Mouse (Mus musculus) liver, postnatal 0 days (tissue): ENCODE data around the gene Cbx4. TPM values are rescaled to one million over a fixed set of nuclear protein-coding genes. Genes with fewer than 3 reads are reported as not detected.
A peak's percentile ranks its signal among the peaks of the same experiment; 100 is the strongest.
"Not testable (repeated sequence)": the region's sequence is repeated elsewhere in the genome, so short reads cannot be mapped to it uniquely, and the experiment has no call there.

Experiments used
- ATAC-seq: fragments of 200-750 bp; cut with Nextera tagmentation; 2 replicates; pipeline ENCODE4 v1.8.0; 2017; ENCODE audit warnings: mild to moderate bottlenecking, moderate library complexity
- DNase-seq: peaks from one replicate; pipeline ENCODE4 v3.0.0-alpha.2; 2016
- H3K27ac ChIP-seq: fragments of 300-500 bp; sonication (generic); 2 replicates; pipeline ENCODE4 v1.5.1; 2014; ENCODE audit warnings: antibody characterized with exemption, moderate library complexity, mild to moderate bottlenecking, low read depth
- H3K27me3 ChIP-seq: fragments of 300-500 bp; sonication (generic); 2 replicates; pipeline ENCODE4 v1.6.1; 2014; ENCODE audit warnings: low read length, control low read depth, mixed read lengths; ENCODE audit not compliant: insufficient read depth
- H3K36me3 ChIP-seq: fragments of 300-500 bp; sonication (generic); replicated peaks from 2 replicates; pipeline ENCODE4 v1.6.1; 2014; ENCODE audit warnings: mild to moderate bottlenecking, control low read depth, low read length, moderate library complexity, mixed read lengths; ENCODE audit not compliant: insufficient read depth
- H3K4me1 ChIP-seq: fragments of 300-500 bp; sonication (generic); 2 replicates; pipeline ENCODE4 v1.6.1; 2014; ENCODE audit warnings: antibody characterized with exemption, mild to moderate bottlenecking, control low read depth; ENCODE audit not compliant: insufficient read depth
- H3K4me2 ChIP-seq: fragments of 300-500 bp; sonication (generic); 2 replicates; pipeline ENCODE4 v1.6.1; 2014; ENCODE audit warnings: low read depth, mild to moderate bottlenecking, low read length, moderate library complexity, mixed read lengths
- H3K4me3 ChIP-seq: fragments of 300-500 bp; sonication (generic); 2 replicates; pipeline ENCODE4 v1.5.1; 2014; ENCODE audit warnings: low read depth, low read length
- H3K9ac ChIP-seq: fragments of 300-500 bp; sonication (generic); replicated peaks from 2 replicates; pipeline ENCODE4 v1.6.1; 2014; ENCODE audit warnings: mild to moderate bottlenecking, moderate library complexity
- H3K9me3 ChIP-seq: fragments of 300-500 bp; sonication (generic); 2 replicates; pipeline ENCODE4 v1.6.1; 2016; ENCODE audit warnings: mild to moderate bottlenecking, control low read depth, low read length, mixed read lengths
- CTCF ChIP-seq: sonication (generic); IDR thresholded peaks from 2 replicates; pipeline ENCODE4 v1.5.1; 2016; ENCODE audit warnings: antibody characterized with exemption, low read depth
- EP300 ChIP-seq: IDR thresholded peaks from 2 replicates; pipeline ENCODE4 v1.6.1; 2016; ENCODE audit warnings: antibody characterized with exemption, low read depth, mild to moderate bottlenecking
- WGBS: fragments of 180-500 bp; shearing (Covaris S2); extraction: QIAGEN DNeasy Blood & Tissue Kit; methylation state at CpG from one replicate; pipeline ENCODE4 v1.1.7; 2014; ENCODE audit not compliant: insufficient replicate concordance; 5-methylcytosine and 5-hydroxymethylcytosine counted together
- polyA plus RNA-seq: library from polyadenylated mRNA; unstranded; fragments of >200 nt; fragmentation: Nextera tagmentation; extraction: Ambion mirVana; gene quantifications from 2 replicates; pipeline ENCODE4 v1.2.1, GENCODE M21; 2015

The Cbx4 gene
- polyA plus RNA-seq, 1 experiment from 2014 or later = 2.8 TPM

DNA sequence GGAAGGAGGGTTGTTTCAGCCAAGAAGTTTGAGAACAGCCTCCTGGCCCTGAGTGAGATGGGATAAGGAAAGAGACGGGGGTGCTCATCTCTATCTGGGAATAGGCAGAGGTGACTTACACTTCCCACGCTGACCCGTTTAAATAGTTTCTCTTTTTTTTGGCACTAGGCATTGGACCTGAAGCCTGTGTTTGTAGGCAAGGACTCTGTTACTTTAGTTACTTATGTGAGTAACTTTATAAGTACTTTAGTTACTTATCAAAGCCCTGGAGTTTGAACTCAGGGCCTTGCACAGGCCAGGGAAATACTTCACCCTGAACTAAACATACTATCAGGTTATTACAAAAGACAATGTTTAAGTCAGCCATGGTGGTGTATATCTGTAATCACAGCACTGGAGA is 18.0 kb upstream of the Cbx4 start:
- H3K9ac ChIP-seq = no peak overlapping the region
- no peak for DNase-seq
- no peaks in the 10 kb centered on the region for H3K36me3 ChIP-seq
- ATAC-seq = no peak
- TF ChIP-seq EP300 = no peak
- TF ChIP-seq CTCF = no peak
- peaks cover 19% of the 10 kb centered on the region for H3K4me1 ChIP-seq
- H3K4me3 ChIP-seq = no peak overlapping the region
- WGBS = 72% methylated on average over 3 of the region's 3 CpGs
- no peak overlapping the region for H3K27ac ChIP-seq
- H3K9me3 ChIP-seq = no peaks in the 10 kb centered on the region
- H3K27me3 ChIP-seq = no peaks in the 10 kb centered on the region
- no peak overlapping the region for H3K4me2 ChIP-seq

DNA sequence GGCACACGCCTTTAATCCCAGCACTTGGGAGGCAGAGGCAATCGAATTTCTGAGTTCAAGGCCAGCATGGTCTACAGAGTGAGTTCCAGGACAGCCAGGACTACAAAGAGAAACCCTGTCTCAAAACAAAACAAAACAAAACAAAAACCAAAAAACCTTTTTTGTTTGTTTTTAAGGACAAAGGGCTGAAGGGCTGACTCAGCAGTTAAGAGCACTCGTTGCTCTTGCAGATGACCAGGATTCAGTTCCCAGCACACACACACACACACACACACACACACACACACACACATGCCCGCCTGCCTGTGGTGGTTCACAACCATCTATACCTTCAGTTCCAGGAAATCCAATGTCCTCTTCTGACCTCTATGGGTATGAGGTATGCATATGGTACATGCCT is 14.3 kb upstream of the Cbx4 start:
- not testable (repeated sequence) for H3K27me3 ChIP-seq, H3K4me1 ChIP-seq, H3K36me3 ChIP-seq, H3K27ac ChIP-seq, H3K4me2 ChIP-seq, H3K9ac ChIP-seq, H3K9me3 ChIP-seq, ATAC-seq, DNase-seq, H3K4me3 ChIP-seq
- WGBS = 55% methylated on average over 4 of the region's 4 CpGs

DNA sequence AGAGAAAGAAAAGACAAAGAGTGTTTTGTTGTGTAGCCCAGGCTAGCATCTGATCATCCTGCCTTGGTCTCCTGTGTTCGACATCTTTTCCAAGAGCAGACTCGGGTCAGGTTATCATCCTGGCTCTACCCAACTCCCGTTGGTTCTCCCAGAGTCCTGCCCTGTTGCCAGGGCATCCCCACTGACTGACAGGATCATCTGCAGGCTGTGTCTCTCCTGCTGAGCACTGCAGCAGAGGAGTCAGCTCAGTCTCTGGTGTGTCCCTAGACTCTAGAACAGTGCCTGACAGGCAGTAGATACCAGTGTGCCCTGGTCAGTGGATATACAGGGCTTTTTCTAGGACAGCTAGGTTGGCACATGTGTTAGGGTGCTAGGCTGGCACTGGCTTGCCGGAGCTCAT is 12.2 kb upstream of the Cbx4 start:
- 63% methylated on average over 4 of the region's 4 CpGs for whole genome bisulfite sequencing
- no peak overlapping the region for H3K27ac ChIP-seq
- no peaks in the 10 kb centered on the region for H3K4me1 ChIP-seq
- ATAC-seq = no peak
- 0 out of 2 replicates have a peak, but pooled peaks cover 2% of the 10 kb centered on the region for H3K27me3 ChIP-seq
- H3K9me3 ChIP-seq = no peaks in the 10 kb centered on the region
- DNase-seq = no peak
- H3K4me3 ChIP-seq = no peak overlapping the region
- no peak overlapping the region for H3K4me2 ChIP-seq
- TF ChIP-seq CTCF (no peak), EP300 (no peak)
- H3K9ac ChIP-seq = no peak overlapping the region
- H3K36me3 ChIP-seq = no peaks in the 10 kb centered on the region

DNA sequence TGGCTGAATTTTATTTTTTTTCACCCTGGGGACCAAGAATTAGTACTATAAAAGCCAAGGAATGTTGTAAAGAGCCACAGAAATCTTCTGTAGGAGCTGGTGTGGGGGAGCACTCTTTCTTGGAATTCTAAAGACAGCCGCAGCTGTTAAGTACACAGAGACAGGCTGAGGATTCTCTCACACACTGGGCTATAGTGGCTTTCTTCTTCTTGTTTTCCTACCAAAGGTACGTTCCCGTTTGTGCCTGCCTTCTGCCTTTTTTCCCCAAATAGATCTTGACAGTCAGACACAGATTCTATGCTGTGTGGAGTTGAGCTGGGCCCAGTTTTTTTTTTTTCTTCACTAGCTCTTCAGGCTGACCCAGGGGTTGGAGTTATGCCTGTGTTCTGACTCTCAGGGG is 9.4 kb upstream of the Cbx4 start:
- no peak overlapping the region for H3K27ac ChIP-seq
- no peaks in the 10 kb centered on the region for H3K9me3 ChIP-seq
- H3K27me3 ChIP-seq = peaks cover 9% of the 10 kb centered on the region
- no peak overlapping the region for H3K9ac ChIP-seq
- H3K4me2 ChIP-seq = no peak overlapping the region
- DNase-seq (no peak), ATAC-seq (no peak)
- peaks cover 14% of the 10 kb centered on the region for H3K4me1 ChIP-seq
- 52% methylated on average over 3 of the region's 3 CpGs for WGBS
- H3K36me3 ChIP-seq = no peaks in the 10 kb centered on the region
- no peak overlapping the region for H3K4me3 ChIP-seq
- TF ChIP-seq CTCF = no peak
- TF ChIP-seq EP300 = no peak

DNA sequence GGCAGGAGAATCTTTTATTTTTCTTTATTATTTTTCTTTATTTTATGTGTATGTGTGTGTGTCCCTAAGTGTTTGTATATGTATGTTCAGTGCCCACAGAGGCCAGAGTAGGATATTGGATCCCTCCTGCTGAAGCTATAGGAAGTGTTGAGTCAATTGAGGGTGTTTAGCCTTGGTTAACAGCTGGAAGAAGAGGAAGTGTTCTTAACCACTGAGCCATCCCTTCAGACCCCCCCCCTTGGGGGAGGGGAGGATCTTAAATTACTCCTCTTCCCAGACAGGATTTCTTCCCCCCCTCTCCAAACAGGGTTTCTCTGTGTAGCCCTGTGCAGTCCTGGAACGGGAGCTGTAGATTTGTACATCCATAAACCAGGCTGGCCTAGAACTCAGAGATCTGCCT is 7.3 kb upstream of the Cbx4 start:
- Histone ChIP-seq H3K4me1 (peaks cover 34% of the 10 kb centered on the region), H3K36me3 (no peaks in the 10 kb centered on the region), H3K9me3 (no peaks in the 10 kb centered on the region), H3K27ac (no peak overlapping the region), H3K4me2 (no peak overlapping the region), H3K4me3 (no peak overlapping the region), H3K27me3 (peaks cover 29% of the 10 kb centered on the region), H3K9ac (no peak overlapping the region)
- DNase-seq (no peak), ATAC-seq (no peak)
- no peak for TF ChIP-seq CTCF
- TF ChIP-seq EP300 = no peak
- 58% methylated on average over 1 of the region's 1 CpGs for WGBS

DNA sequence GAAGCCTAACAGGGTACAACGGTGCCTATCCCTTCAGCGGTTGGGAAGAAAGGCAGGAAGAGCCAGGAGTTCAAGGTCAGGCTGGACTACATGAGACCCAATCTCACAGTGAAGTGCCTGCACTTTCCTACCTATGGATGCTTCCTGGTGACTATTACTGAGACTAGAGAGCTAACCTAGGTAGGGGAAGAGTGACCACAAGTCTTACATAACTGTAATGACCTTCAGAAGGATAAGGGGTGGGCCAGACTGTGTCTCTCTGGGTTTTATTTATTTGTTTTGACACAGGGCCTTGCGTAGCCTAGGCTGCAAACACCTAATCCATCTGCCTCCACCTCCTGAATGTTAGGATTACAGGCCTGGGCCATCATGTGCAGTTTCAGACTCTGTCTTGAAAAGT is 6.3 kb upstream of the Cbx4 start:
- no peak for DNase-seq
- no peaks in the 10 kb centered on the region for H3K36me3 ChIP-seq
- no peak for ATAC-seq
- no peak overlapping the region for H3K4me2 ChIP-seq
- H3K9me3 ChIP-seq = no peaks in the 10 kb centered on the region
- no peak overlapping the region for H3K4me3 ChIP-seq
- H3K27ac ChIP-seq = peak overlapping the region; percentile 85
- peaks cover 35% of the 10 kb centered on the region for H3K27me3 ChIP-seq
- peaks cover 41% of the 10 kb centered on the region for H3K4me1 ChIP-seq
- H3K9ac ChIP-seq = no peak overlapping the region
- WGBS = 54% methylated on average over 3 of the region's 3 CpGs
- TF ChIP-seq CTCF (no peak), EP300 (no peak)

DNA sequence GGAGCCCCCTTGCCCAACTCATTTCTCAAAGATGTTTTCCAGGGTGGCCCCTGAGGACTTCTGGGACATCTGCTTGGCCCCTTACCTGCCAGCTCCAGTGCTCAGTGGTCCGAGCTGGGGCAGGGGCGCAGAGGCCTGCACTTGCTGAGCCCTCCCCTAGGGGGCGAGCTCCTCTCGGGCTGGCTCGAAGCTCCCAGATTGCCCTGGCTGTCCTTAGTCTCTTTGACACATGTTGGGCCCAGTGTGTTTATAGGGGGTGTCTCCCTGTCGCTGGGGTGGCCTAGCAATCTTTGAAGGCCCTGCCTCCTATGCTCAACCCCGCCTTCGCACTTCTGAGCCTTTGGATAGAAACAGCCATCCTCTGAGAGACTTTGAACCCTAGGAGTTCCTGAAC is 5.6 kb upstream of the Cbx4 start:
- TF ChIP-seq EP300 (no peak; the same call in 1 of the 2 replicates), CTCF (peak; percentile 94)
- H3K4me3 ChIP-seq = peak overlapping the region; percentile 58
- peak overlapping the region; percentile 85 for H3K27ac ChIP-seq
- ATAC-seq (peak; percentile 61), DNase-seq (peak; percentile 81)
- WGBS = 3% methylated on average over 8 of the region's 8 CpGs
- H3K4me1 ChIP-seq = peaks cover 45% of the 10 kb centered on the region
- no peaks in the 10 kb centered on the region for H3K9me3 ChIP-seq
- no peaks in the 10 kb centered on the region for H3K36me3 ChIP-seq
- peak overlapping the region; percentile 67; the same call in 1 of the 2 replicates for H3K9ac ChIP-seq
- H3K27me3 ChIP-seq = peaks cover 42% of the 10 kb centered on the region
- peak overlapping the region; percentile 93 for H3K4me2 ChIP-seq
